Mouse (Mus musculus): Measurements from ENCODE around the gene 2900026A02Rik. TPM values are rescaled to one million over a fixed set of nuclear protein-coding genes. Genes with fewer than 3 reads are reported as not detected.
A peak's percentile ranks its signal among the peaks of the same experiment; 100 is the strongest.

2900026A02Rik gene
- polyA plus RNA-seq, 1 experiment from 2014 or later, result 2.9 TPM

GRCm38 (mm10) chr5:113086439-113086838 lies 134.6 kb downstream of the 2900026A02Rik start:
- no peak overlapping the region for H3K27ac ChIP-seq
- peaks cover 10% of the 10 kb centered on the region; the same call in 1 of the 2 replicates for H3K4me1 ChIP-seq
- no peaks in the 10 kb centered on the region for H3K27me3 ChIP-seq (ENCODE audit: low read depth, poor library complexity, severe bottlenecking)
- WGBS, result 92% methylated on average over 12 of the region's 12 CpGs
- no peaks in the 10 kb centered on the region for H3K36me3 ChIP-seq
- H3K9me3 ChIP-seq (replicated peaks), result no peaks in the 10 kb centered on the region
- no peak overlapping the region for H3K4me3 ChIP-seq
- no peak for DNase-seq (ENCODE audit: low spot score)

DNA sequence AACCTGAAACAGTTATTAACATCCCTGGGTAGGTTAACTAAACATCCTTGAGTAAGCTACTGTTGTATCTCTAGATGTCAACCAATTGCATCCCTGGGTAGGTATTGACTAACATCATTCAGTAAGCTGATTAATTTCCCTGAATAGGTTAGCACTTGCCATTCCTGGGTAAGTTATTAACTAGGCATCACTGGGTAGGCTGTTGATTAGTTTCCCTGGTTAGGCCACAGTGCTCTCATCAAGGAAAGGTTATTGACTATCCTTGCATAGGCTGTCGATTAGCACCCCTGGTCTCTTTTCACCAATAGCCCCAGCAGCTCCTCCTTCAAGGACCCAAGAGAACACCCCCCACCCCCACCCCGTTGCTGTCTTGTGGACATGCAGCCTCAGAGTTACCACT lies 135.1 kb downstream of the 2900026A02Rik start:
- Histone ChIP-seq H3K4me1 (peaks cover 10% of the 10 kb centered on the region; the same call in 1 of the 2 replicates), H3K4me3 (no peak overlapping the region), H3K27me3 (ENCODE audit: low read depth, poor library complexity, severe bottlenecking) (no peaks in the 10 kb centered on the region), H3K27ac (no peak overlapping the region), H3K9me3 (replicated peaks) (no peaks in the 10 kb centered on the region), H3K36me3 (no peaks in the 10 kb centered on the region)
- 66% methylated on average over 2 of the region's 2 CpGs for WGBS
- no peak for DNase-seq (ENCODE audit: low spot score)

- H3K36me3 ChIP-seq, result no peaks in the 10 kb centered on the region
- H3K4me1 ChIP-seq, result peaks cover 10% of the 10 kb centered on the region; the same call in 1 of the 2 replicates
- H3K9me3 ChIP-seq (replicated peaks), result no peaks in the 10 kb centered on the region
- WGBS, result 89% methylated on average over 2 of the region's 2 CpGs
- no peak overlapping the region for H3K27ac ChIP-seq
- H3K27me3 ChIP-seq (ENCODE audit: low read depth, poor library complexity, severe bottlenecking), result no peaks in the 10 kb centered on the region
- no peak for DNase-seq (ENCODE audit: low spot score)
- no peak overlapping the region for H3K4me3 ChIP-seq
These were observed 136.7 kb downstream of the 2900026A02Rik start for GRCm38 (mm10) chr5:113084309-113084708.

DNA sequence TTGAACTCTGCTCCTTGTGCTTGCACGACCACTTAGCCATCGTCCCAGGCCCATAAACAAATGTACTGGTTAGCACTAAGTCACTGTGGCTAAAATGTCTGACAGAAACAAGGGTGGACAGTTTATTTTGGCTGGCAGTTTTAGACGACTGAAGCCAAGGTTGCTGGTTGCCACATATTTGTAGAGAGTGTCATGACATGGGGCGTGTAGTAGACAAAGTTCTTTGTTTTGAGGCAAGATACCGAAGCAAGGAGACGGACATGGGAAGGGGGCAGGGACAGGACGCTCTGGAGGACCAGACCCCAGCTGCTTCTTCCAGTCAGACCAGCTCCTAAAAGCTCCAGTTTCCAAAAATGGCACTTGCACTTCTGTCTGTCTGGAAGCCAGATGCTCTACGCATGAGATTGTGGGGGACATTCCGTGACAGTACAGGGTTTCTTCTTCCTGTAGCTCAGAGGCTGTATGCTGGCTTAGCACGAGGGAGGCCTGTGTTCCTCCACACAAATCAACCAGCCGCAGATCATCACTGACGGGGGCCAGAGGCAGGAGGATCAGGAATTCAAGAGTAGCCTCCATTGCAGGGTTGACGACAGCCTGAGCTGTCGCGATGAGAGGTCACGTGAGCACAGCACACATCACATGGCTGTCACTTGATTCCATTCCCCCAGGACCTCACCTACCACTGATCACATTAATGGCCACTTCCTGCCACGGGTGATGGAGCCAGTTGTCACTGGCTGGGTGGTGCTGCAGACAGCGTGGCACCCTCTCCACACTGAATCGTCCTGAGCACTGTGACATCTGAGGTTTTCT lies 138.5 kb downstream of the 2900026A02Rik start:
- no peak for DNase-seq (ENCODE audit: low spot score)
- no peaks in the 10 kb centered on the region for H3K27me3 ChIP-seq (ENCODE audit: low read depth, poor library complexity, severe bottlenecking)
- H3K4me1 ChIP-seq, result peaks cover 10% of the 10 kb centered on the region; the same call in 1 of the 2 replicates
- H3K4me3 ChIP-seq, result no peak overlapping the region
- no peak overlapping the region for H3K27ac ChIP-seq
- no peaks in the 10 kb centered on the region for H3K36me3 ChIP-seq
- 76% methylated on average over 19 of the region's 19 CpGs for WGBS
- no peaks in the 10 kb centered on the region for H3K9me3 ChIP-seq (replicated peaks)

DNA sequence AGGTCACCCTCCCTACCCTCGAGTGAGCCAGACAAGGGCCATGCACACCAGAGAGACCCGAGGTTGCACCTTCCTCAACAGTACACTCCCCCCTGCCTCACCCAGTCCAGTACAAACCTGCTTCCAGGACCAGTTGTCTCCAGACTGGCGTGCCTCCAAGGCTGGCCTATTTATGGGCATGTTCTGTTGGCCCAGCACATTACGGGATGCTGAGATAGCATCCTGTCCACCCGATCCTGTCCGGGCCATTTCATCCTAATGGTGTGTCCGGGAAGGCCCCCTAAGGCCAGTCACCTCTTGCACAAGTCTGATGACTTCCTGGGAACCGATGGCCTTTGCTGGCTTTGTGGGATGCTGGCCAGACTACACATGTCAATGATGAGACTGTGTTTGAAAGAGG lies 139.6 kb downstream of the 2900026A02Rik start, which contains the start of gene Crybb3:
Gene Crybb3 (minus strand): TSS at position 146 of the 400 bp plus-strand sequence.
- DNase-seq (ENCODE audit: low spot score), result no peak
- WGBS, result 81% methylated on average over 8 of the region's 8 CpGs
- H3K27ac ChIP-seq, result no peak within 1 kb of the TSS
- no peak within 1 kb of the TSS for H3K4me3 ChIP-seq
- peaks cover 10% of the 10 kb centered on the region; the same call in 1 of the 2 replicates for H3K4me1 ChIP-seq
- no peaks in the 10 kb centered on the region for H3K36me3 ChIP-seq
- no peaks in the 10 kb centered on the region for H3K9me3 ChIP-seq (replicated peaks)
- H3K27me3 ChIP-seq (ENCODE audit: low read depth, poor library complexity, severe bottlenecking), result 0 out of 2 replicates have a peak, but pooled peaks cover 2% of the 10 kb centered on the region

- DNase-seq (ENCODE audit: low spot score), result no peak
- Histone ChIP-seq H3K4me1 (peaks cover 11% of the 10 kb centered on the region; the same call in 1 of the 2 replicates), H3K9me3 (replicated peaks) (no peaks in the 10 kb centered on the region), H3K4me3 (no peak overlapping the region), H3K27ac (no peak overlapping the region), H3K36me3 (no peaks in the 10 kb centered on the region), H3K27me3 (ENCODE audit: low read depth, poor library complexity, severe bottlenecking) (0 out of 2 replicates have a peak, but pooled peaks cover 2% of the 10 kb centered on the region)
- 91% methylated on average over 9 of the region's 9 CpGs for WGBS
These were observed 140.0 kb downstream of the 2900026A02Rik start for GRCm38 (mm10) chr5:113081020-113081419.

GRCm38 (mm10) chr5:113079783-113080182 lies 141.3 kb downstream of the 2900026A02Rik start:
- DNase-seq (ENCODE audit: low spot score), result peak; percentile 68
- 23% methylated on average over 21 of the region's 21 CpGs for WGBS
- Histone ChIP-seq H3K4me1 (peaks cover 15% of the 10 kb centered on the region; the same call in 1 of the 2 replicates), H3K4me3 (peak overlapping the region; percentile 26), H3K27ac (no peak overlapping the region), H3K9me3 (replicated peaks) (no peaks in the 10 kb centered on the region), H3K36me3 (no peaks in the 10 kb centered on the region), H3K27me3 (ENCODE audit: low read depth, poor library complexity, severe bottlenecking) (0 out of 2 replicates have a peak, but pooled peaks cover 2% of the 10 kb centered on the region)

GRCm38 (mm10) chr5:113078686-113079085 lies 142.3 kb downstream of the 2900026A02Rik start:
- WGBS, result 71% methylated on average over 5 of the region's 5 CpGs

DNA sequence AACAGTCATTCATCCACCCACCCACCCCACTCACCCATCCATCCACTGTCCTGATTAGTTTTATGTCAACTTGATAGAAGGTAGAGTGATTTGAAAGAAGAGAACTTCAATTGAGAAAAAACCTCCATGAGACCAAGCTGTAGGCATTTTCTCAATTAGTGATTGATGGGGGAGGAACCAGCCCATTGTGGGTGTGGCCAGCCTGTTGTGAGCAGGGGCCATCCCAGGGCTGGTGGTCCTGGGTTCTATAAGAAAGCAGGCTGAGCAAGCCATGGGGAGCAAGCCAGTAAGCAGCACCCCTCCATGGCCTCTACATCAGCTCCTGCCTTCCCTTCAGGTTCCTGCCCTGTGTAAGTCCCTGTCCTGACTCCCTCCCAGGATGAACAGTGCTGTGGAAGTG lies 151.0 kb downstream of the 2900026A02Rik start, which contains the start of gene Crybb2:
Gene Crybb2 (minus strand): TSS at position 101 of the 400 bp plus-strand sequence.
- H3K4me1 ChIP-seq, result no peaks in the 10 kb centered on the region
- H3K4me3 ChIP-seq, result no peak within 1 kb of the TSS
- H3K36me3 ChIP-seq, result no peaks in the 10 kb centered on the region
- DNase-seq (ENCODE audit: low spot score), result no peak
- no peak within 1 kb of the TSS for H3K27ac ChIP-seq
- H3K27me3 ChIP-seq (ENCODE audit: low read depth, poor library complexity, severe bottlenecking), result no peaks in the 10 kb centered on the region
- H3K9me3 ChIP-seq (replicated peaks), result no peaks in the 10 kb centered on the region

More at GRCm38 (mm10) chr5:113078686-113079085, 142.3 kb downstream of the 2900026A02Rik start:
- Histone ChIP-seq H3K9me3 (replicated peaks) (no peaks in the 10 kb centered on the region), H3K36me3 (no peaks in the 10 kb centered on the region), H3K4me3 (no peak overlapping the region), H3K27me3 (ENCODE audit: low read depth, poor library complexity, severe bottlenecking) (0 out of 2 replicates have a peak, but pooled peaks cover 2% of the 10 kb centered on the region), H3K4me1 (peaks cover 15% of the 10 kb centered on the region; the same call in 1 of the 2 replicates), H3K27ac (no peak overlapping the region)
- DNase-seq (ENCODE audit: low spot score), result no peak

DNA sequence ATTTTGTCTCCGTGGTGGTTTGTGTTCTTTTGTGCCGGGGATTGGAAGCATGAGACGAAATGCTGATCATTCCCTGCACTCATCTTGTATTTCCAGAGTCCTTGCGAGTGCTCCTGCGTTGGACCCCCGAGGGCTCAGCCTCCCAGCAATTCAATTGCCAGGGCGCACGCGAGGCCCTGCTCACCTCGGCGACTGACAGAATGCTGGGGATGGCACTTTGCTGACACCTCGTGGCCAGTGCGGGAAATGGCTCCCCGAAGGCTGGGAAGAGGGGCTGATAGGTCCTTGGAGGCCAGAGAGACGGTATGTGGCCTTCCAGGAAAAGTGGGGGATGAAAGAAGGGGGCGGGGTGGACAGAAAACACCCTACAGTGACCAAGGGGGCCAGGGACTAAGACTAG lies 166.7 kb downstream of the 2900026A02Rik start:
- Histone ChIP-seq H3K9me3 (replicated peaks) (no peaks in the 10 kb centered on the region), H3K4me1 (peaks cover 5% of the 10 kb centered on the region; the same call in 1 of the 2 replicates), H3K27me3 (ENCODE audit: low read depth, poor library complexity, severe bottlenecking) (peaks cover 21% of the 10 kb centered on the region), H3K4me3 (no peak overlapping the region), H3K36me3 (no peaks in the 10 kb centered on the region), H3K27ac (no peak overlapping the region)
- peak; percentile 90 for DNase-seq (ENCODE audit: low spot score)
- 6% methylated on average over 16 of the region's 16 CpGs for WGBS

- DNase-seq (ENCODE audit: low spot score), result no peak
- Histone ChIP-seq H3K36me3 (no peaks in the 10 kb centered on the region), H3K4me1 (peaks cover 5% of the 10 kb centered on the region; the same call in 1 of the 2 replicates), H3K27me3 (ENCODE audit: low read depth, poor library complexity, severe bottlenecking) (peaks cover 21% of the 10 kb centered on the region; the same call in 1 of the 2 replicates), H3K27ac (no peak overlapping the region), H3K9me3 (replicated peaks) (no peaks in the 10 kb centered on the region), H3K4me3 (no peak overlapping the region)
- WGBS, result 71% methylated on average over 7 of the region's 7 CpGs
These were observed 170.4 kb downstream of the 2900026A02Rik start for GRCm38 (mm10) chr5:113050581-113051185.

DNA sequence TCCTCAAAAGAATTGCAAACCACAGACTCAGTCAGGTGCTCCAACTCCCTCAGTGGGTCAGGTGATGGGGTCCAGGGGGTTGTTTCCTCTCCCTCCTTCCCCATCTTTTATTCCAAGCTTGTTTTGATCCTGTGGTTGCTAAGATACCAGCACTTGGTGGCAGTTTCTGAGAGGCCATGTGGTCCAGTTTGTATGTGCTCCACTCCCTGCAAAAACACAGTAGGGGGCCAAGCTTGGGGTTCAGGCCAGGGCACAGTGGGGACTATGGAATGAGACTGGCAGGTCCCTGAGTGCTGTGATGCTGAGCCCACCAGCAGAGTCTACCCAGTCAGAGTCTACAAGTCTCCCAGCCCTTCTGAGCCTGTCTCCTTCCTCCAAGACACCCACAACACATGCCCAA lies 171.2 kb downstream of the 2900026A02Rik start:
- H3K36me3 ChIP-seq, result no peaks in the 10 kb centered on the region
- DNase-seq (ENCODE audit: low spot score), result no peak
- H3K4me3 ChIP-seq, result no peak overlapping the region
- H3K9me3 ChIP-seq (replicated peaks), result no peaks in the 10 kb centered on the region
- no peak overlapping the region for H3K27ac ChIP-seq
- H3K4me1 ChIP-seq, result peaks cover 9% of the 10 kb centered on the region; the same call in 1 of the 2 replicates
- H3K27me3 ChIP-seq (ENCODE audit: low read depth, poor library complexity, severe bottlenecking), result peaks cover 18% of the 10 kb centered on the region; the same call in 1 of the 2 replicates
